Mouse (Mus musculus): ENCODE measurements around the gene Sdccag8. TPM values are rescaled to one million over a fixed set of nuclear protein-coding genes. Genes with fewer than 3 reads are reported as not detected.
A peak's percentile ranks its signal among the peaks of the same experiment; 100 is the strongest.

The Sdccag8 gene
- polyA plus RNA-seq, 1 experiment, result 12.8 TPM

DNA sequence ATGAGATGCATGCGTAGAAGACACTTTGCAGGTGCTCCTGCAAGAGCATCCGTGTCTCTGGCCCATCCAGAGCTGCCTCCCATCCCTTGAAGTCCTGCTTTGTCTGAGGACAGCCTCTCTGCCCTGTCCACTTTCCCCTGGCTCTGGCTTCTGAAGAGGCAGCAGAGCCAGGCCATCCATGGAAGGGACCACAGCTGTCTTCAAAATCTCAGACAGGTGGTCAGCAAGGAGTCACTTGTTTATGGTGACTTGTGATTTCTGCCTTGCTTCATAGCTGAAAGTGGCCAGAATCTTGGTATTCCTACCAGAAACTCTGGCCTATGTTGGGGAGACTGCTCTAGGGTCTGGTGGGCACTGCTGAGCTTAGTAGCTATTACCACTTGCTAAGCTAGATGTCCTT, 202.3 kb downstream of the Sdccag8 start:
- DNase-seq, result no peak
- peaks cover 23% of the 10 kb centered on the region for H3K4me1 ChIP-seq (ENCODE audit: control insufficient read depth, insufficient read depth, low read length)
- TF ChIP-seq POLR2A (IDR thresholded peaks at IDR 0.05; ENCODE audit: borderline replicate concordance, insufficient read depth, low read length) (no peak), CTCF (IDR thresholded peaks at IDR 0.05; ENCODE audit: borderline replicate concordance, insufficient read depth, low read depth, low read length) (no peak)
- no peaks in the 10 kb centered on the region for H3K27me3 ChIP-seq (ENCODE audit: control insufficient read depth, insufficient read depth, low read length)
- H3K4me3 ChIP-seq (replicated peaks; ENCODE audit: insufficient read depth, low read depth, low read length), result no peak overlapping the region
- H3K27ac ChIP-seq (ENCODE audit: insufficient read depth, low read length), result no peak overlapping the region
- WGBS, result 85% methylated on average over 2 of the region's 2 CpGs

DNA sequence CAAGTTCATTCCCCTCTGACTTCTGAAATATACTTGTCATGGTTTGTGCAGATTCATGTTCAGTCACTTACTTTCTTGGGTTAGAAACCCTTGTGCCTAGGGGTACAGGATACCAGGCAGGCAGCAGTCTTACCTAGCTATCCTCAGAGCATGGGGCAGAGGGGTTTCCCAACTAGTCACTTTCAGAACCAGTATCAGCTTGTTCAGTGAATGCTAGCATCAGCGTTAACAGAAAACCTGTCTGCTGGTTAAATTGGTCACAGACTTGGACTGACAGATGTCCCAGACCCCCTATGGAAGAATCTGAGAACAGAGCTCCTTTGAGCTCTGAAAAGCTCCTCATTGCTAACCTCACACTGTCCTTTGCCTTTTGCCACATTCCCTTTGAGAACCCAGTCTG, 204.3 kb downstream of the Sdccag8 start:
- 11% methylated on average over 1 of the region's 1 CpGs for WGBS
- Histone ChIP-seq H3K27ac (ENCODE audit: insufficient read depth, low read length) (no peak overlapping the region), H3K4me3 (replicated peaks; ENCODE audit: insufficient read depth, low read depth, low read length) (no peak overlapping the region), H3K27me3 (ENCODE audit: control insufficient read depth, insufficient read depth, low read length) (no peaks in the 10 kb centered on the region), H3K4me1 (ENCODE audit: control insufficient read depth, insufficient read depth, low read length) (peaks cover 16% of the 10 kb centered on the region)
- no peak for DNase-seq
- TF ChIP-seq POLR2A (IDR thresholded peaks at IDR 0.05; ENCODE audit: borderline replicate concordance, insufficient read depth, low read length), result no peak
- no peak for TF ChIP-seq CTCF (IDR thresholded peaks at IDR 0.05; ENCODE audit: borderline replicate concordance, insufficient read depth, low read depth, low read length)

DNA sequence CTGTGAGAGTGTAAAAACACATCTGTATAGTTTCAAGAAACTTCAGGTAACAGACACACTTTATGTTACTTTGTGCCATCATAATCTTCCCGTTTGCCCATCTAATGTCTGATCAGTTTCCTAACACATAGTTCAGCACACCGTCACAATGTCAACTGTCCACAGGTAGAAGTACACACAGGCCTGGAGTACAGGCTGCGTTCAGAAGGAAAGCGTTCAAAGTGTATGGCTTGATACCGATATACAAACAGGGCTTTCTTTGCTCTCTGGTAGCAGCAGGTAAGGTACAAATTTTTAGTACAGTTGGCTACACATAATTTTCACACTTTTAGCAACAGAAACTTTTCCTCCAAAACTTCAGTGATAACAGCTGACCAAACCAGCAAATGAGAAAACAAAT, 205.2 kb downstream of the Sdccag8 start:
- H3K27me3 ChIP-seq (ENCODE audit: control insufficient read depth, insufficient read depth, low read length), result no peaks in the 10 kb centered on the region
- H3K27ac ChIP-seq (ENCODE audit: insufficient read depth, low read length), result no peak overlapping the region
- TF ChIP-seq CTCF (IDR thresholded peaks at IDR 0.05; ENCODE audit: borderline replicate concordance, insufficient read depth, low read depth, low read length) (no peak), POLR2A (IDR thresholded peaks at IDR 0.05; ENCODE audit: borderline replicate concordance, insufficient read depth, low read length) (no peak)
- H3K4me3 ChIP-seq (replicated peaks; ENCODE audit: insufficient read depth, low read depth, low read length), result no peak overlapping the region
- 97% methylated on average over 5 of the region's 5 CpGs for WGBS
- peak in 1 of 2 experiments; percentile 4 for DNase-seq
- peaks cover 9% of the 10 kb centered on the region for H3K4me1 ChIP-seq (ENCODE audit: control insufficient read depth, insufficient read depth, low read length)

DNA sequence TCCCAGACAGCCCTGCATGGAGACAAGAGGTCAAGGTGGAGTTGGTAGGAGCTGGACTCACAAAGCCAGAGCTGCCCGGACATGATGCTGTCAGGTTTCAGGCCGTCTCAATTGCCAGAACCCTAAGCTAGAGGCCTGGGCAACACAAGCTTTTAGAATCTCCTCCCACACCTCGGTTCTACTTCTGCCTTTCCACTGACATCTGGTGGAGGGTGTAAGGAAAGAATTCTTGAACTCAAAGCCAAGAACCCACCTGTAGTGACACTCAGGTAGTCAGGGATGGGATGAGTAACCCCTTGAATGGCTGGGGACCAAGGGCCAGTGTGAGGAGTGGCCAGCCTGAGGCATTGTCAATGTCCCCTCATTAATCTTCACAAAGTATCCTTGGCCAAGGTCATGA, 208.3 kb downstream of the Sdccag8 start:
- TF ChIP-seq CTCF (IDR thresholded peaks at IDR 0.05; ENCODE audit: borderline replicate concordance, insufficient read depth, low read depth, low read length) (no peak), POLR2A (IDR thresholded peaks at IDR 0.05; ENCODE audit: borderline replicate concordance, insufficient read depth, low read length) (no peak)
- no peak overlapping the region for H3K4me3 ChIP-seq (replicated peaks; ENCODE audit: insufficient read depth, low read depth, low read length)
- WGBS, result 46% methylated on average over 3 of the region's 3 CpGs
- no peak overlapping the region; the same call in 1 of the 2 replicates for H3K27ac ChIP-seq (ENCODE audit: insufficient read depth, low read length)
- DNase-seq, result peak in 1 of 2 experiments; percentile 16
- H3K4me1 ChIP-seq (ENCODE audit: control insufficient read depth, insufficient read depth, low read length), result peaks cover 7% of the 10 kb centered on the region
- no peaks in the 10 kb centered on the region for H3K27me3 ChIP-seq (ENCODE audit: control insufficient read depth, insufficient read depth, low read length)

DNA sequence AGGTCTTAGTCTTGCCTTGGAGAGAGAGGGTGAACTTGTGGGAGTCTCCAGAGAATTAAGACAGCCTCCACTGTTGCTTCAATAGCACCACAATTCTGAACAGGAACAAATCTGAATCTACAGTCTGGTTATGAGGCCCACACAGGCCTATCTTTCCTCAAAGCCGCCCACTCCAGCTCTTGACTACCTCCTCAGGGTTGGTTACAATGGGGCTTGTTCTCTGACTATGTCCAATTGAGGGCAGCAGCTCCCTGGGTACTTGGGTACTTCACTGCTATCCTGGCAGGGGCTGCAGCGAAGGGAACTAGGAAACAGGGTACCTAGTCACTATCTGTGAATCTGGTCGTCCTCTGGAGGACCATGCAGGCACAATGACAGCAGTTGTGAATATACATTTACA, 213.2 kb downstream of the Sdccag8 start:
- Histone ChIP-seq H3K4me3 (replicated peaks; ENCODE audit: insufficient read depth, low read depth, low read length) (no peak overlapping the region), H3K27ac (ENCODE audit: insufficient read depth, low read length) (no peak overlapping the region), H3K4me1 (ENCODE audit: control insufficient read depth, insufficient read depth, low read length) (peaks cover 4% of the 10 kb centered on the region), H3K27me3 (ENCODE audit: control insufficient read depth, insufficient read depth, low read length) (no peaks in the 10 kb centered on the region)
- no peak for TF ChIP-seq POLR2A (IDR thresholded peaks at IDR 0.05; ENCODE audit: borderline replicate concordance, insufficient read depth, low read length)
- TF ChIP-seq CTCF (IDR thresholded peaks at IDR 0.05; ENCODE audit: borderline replicate concordance, insufficient read depth, low read depth, low read length), result no peak
- DNase-seq, result no peak
- WGBS, result 94% methylated on average over 3 of the region's 3 CpGs

DNA sequence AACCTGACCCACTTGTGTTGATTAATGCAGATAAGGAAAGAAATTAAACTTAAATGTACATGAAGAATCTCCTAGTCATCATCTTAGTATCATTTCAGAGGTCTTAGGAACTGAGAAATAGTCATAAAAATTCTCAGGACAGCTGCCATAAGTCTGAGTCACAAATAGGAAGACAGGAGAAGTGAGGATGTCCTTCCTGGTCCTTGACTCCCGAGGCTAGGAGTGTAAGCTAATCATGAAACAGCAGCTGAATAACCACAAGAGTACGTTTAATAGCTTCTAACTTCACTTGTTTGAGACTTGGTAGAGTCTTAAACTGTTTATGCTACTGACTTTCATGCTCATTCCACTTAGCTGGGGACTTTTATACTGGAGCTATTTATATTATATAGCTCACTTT, 214.6 kb downstream of the Sdccag8 start:
- DNase-seq, result no peak
- Histone ChIP-seq H3K27ac (ENCODE audit: insufficient read depth, low read length) (no peak overlapping the region), H3K4me1 (ENCODE audit: control insufficient read depth, insufficient read depth, low read length) (peaks cover 5% of the 10 kb centered on the region), H3K4me3 (replicated peaks; ENCODE audit: insufficient read depth, low read depth, low read length) (no peak overlapping the region), H3K27me3 (ENCODE audit: control insufficient read depth, insufficient read depth, low read length) (no peaks in the 10 kb centered on the region)
- WGBS, result 89% methylated on average over 2 of the region's 2 CpGs
- TF ChIP-seq POLR2A (IDR thresholded peaks at IDR 0.05; ENCODE audit: borderline replicate concordance, insufficient read depth, low read length), result no peak
- TF ChIP-seq CTCF (IDR thresholded peaks at IDR 0.05; ENCODE audit: borderline replicate concordance, insufficient read depth, low read depth, low read length), result no peak

DNA sequence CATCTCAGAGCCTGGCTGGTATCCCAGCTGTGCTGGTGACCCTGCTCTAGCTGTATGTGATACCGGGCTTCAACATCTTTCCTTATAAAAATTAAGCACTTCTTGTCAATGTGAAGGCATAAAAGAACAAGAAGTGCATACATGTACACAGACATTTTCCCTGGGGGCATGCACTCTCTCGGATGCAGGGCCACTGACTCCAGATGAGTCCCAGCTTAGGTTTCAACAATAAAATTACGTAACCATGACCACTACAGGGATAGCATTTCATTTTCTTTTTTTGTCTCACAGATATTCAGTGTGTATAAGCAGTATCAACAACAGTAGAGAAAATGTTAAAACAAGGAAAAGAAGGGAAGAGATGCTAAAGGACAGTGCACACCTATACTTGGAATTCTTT, 216.2 kb downstream of the Sdccag8 start:
- DNase-seq, result no peak
- no peaks in the 10 kb centered on the region for H3K27me3 ChIP-seq (ENCODE audit: control insufficient read depth, insufficient read depth, low read length)
- H3K4me1 ChIP-seq (ENCODE audit: control insufficient read depth, insufficient read depth, low read length), result peaks cover 12% of the 10 kb centered on the region
- WGBS, result 87% methylated on average over 3 of the region's 3 CpGs
- H3K27ac ChIP-seq (ENCODE audit: insufficient read depth, low read length), result no peak overlapping the region
- H3K4me3 ChIP-seq (replicated peaks; ENCODE audit: insufficient read depth, low read depth, low read length), result no peak overlapping the region
- TF ChIP-seq POLR2A (IDR thresholded peaks at IDR 0.05; ENCODE audit: borderline replicate concordance, insufficient read depth, low read length) (no peak), CTCF (IDR thresholded peaks at IDR 0.05; ENCODE audit: borderline replicate concordance, insufficient read depth, low read depth, low read length) (no peak)

DNA sequence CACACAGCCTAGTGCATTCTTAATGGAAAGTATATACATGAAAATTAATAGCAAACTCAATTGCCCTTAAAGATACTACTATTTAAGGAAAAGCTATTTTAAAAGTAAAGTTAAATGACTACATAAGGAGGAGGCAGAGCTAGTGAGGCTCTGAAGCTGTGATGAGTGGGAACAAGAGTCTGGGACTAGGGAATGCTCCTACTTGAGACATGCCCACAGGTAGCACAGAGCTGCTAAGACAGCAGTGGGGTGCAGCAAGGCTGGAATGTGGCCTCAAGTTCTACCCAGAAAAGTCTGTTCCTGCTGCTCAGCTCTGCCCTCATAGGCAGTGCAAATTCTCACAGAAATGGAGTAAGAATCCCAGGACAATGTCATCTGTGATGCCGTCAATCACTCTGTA, 216.7 kb downstream of the Sdccag8 start:
- WGBS, result 98% methylated on average over 1 of the region's 1 CpGs
- peaks cover 12% of the 10 kb centered on the region for H3K4me1 ChIP-seq (ENCODE audit: control insufficient read depth, insufficient read depth, low read length)
- H3K27me3 ChIP-seq (ENCODE audit: control insufficient read depth, insufficient read depth, low read length), result no peaks in the 10 kb centered on the region
- TF ChIP-seq POLR2A (IDR thresholded peaks at IDR 0.05; ENCODE audit: borderline replicate concordance, insufficient read depth, low read length), result no peak
- no peak for TF ChIP-seq CTCF (IDR thresholded peaks at IDR 0.05; ENCODE audit: borderline replicate concordance, insufficient read depth, low read depth, low read length)
- DNase-seq, result no peak
- no peak overlapping the region for H3K27ac ChIP-seq (ENCODE audit: insufficient read depth, low read length)
- H3K4me3 ChIP-seq (replicated peaks; ENCODE audit: insufficient read depth, low read depth, low read length), result no peak overlapping the region

Measured in cerebellum, adult 2 months (tissue).